Mouse (Mus musculus): ENCODE data around the gene Susd4.

Susd4 gene

DNA sequence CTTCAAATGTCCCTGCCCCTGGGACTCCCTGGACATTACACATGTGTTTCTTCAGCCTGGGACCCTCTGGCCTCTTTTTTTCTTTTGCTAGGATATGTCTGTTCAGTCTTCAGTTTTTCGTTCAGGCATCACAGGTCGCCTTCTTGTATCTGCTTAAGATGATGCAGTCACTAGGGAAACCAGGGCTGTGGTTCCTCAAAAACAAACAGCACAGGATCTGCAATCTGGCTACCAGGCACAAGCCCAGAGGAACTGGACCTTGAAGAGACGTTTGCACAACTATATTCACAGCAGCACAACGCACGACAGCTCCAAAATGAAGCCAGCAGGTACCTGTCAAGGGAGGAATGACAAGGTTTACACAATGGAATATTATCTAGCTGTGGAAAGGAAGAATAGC lies 145.9 kb downstream of the Susd4 start:
- no peak for ATAC-seq (ENCODE audit: insufficient number of reproducible peaks, low FRiP score, low TSS enrichment)

DNA sequence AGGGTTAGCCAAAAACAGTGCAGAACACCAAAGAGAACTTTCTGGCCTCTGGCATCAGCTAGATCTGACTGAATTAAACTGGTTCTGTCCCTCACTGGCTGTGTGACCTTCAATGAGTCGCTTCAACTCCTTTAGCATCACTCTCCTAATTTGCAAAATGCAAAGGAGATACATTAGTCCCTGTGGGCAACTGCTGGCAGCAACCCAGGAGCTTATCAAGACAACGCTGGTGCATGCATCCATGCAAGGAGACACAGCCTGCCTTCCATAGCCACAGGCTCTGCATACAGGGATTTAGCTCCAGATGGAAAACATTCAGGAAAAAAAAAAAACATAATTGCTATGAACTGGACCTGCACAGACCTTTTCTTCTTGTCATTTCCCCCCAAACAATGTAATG lies 148.9 kb downstream of the Susd4 start:
- no peak for ATAC-seq (ENCODE audit: insufficient number of reproducible peaks, low FRiP score, low TSS enrichment)

DNA sequence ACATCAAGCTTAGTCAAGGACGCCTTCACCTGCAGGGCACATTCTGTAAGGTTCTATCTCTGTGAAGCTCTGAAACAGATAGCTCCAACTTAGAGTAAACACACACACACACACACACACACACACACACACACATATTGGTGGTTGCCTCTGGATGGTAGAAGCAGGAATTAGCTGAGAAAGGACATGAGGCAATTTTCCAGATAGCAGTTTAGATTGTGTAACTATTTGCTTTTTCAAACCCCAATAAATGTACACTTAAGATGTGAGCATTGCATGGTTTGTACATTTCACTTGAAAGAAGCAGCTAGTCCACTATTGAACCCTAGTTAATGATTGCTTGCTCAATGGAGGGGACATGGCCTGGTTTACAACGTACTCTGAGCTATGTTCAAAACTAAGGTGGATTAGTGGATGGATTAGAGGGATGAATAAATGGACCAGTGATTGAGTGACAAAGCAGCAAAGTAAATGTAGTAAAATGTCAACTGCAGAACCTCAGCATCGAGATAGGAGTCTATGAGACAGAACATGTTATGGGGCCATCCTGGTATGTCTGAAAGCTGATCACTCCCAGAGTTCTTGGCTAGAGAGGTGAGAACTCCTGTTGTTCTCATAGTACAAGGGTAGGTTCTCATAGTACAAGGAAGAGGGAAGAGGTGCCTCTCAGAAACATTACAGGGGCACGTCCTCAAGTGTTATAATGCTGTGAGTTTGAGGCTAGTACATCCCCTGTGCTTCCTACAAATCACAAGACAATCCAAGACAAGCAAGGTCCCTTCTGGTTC lies 150.7 kb downstream of the Susd4 start:
- no peak for ATAC-seq (ENCODE audit: insufficient number of reproducible peaks, low FRiP score, low TSS enrichment)

DNA sequence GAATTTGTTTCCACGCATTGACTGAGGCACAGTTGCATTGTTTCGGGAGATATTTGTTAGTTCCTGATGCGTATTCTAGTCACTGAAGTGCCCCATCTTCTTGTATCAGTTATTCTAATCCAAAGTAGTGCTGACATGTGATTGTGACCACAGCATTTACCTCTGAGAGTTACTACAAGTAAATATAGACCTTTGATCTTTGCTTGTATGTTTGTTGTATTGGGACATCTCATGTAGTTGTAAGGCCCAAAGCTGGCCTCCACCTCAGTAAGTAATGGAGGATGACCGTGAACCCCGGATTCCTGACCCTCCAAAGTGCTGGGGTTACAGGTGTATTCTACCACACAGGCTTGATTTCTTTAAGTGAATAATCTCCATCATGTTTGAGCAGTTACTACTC lies 152.5 kb downstream of the Susd4 start:
- no peak for ATAC-seq (ENCODE audit: insufficient number of reproducible peaks, low FRiP score, low TSS enrichment)

DNA sequence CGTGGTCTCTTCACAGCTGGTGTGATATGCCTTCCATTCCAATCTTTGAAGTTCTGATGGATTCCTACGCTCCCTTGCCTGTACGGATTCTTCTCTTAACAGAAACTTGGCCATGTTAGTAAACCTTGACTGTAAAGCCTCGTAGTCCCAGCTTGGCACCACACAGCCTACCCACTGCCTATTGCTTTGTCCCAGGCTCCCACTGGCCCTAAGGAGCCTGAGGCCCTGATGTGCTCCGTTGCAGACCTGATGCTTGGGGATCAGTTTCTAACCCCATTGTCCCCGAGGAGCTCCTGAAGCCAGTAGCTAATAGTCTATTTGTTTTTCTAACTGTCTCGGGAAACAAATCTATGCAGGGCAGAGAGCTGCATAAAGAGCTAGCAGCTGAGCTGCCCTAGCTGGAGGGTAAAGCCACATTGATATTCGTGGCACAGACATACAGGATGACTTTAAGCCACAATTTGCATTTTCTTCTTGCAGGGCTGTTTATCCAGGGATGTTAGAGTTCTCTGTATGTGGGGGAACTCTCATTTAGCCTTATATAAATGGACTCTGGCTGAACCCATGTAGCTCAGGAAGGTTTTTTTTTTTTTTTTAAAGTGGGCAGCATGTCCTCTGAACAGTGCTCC lies 155.2 kb downstream of the Susd4 start:
- ATAC-seq (ENCODE audit: insufficient number of reproducible peaks, low FRiP score, low TSS enrichment): no peak

DNA sequence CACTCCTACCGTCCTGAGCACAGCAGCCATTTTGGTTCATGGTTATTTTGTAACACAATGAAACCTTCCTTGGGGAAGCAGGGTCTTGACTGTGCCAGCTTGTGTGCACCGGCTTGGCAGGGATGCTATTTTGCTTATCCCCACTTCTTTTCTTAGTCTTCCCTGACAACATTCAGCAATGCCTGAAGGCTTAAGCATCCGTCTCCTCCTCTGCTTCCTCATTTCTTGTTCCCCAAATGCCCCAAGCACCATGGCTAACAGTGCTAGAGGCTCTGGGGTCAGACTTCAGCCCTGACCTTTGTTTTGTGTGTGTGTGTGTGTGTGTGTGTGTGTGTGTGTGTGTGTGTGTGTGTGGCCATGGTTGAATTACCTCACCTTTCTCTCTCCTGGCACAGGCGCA lies 159.2 kb downstream of the Susd4 start:
- no peak for ATAC-seq (ENCODE audit: insufficient number of reproducible peaks, low FRiP score, low TSS enrichment)

DNA sequence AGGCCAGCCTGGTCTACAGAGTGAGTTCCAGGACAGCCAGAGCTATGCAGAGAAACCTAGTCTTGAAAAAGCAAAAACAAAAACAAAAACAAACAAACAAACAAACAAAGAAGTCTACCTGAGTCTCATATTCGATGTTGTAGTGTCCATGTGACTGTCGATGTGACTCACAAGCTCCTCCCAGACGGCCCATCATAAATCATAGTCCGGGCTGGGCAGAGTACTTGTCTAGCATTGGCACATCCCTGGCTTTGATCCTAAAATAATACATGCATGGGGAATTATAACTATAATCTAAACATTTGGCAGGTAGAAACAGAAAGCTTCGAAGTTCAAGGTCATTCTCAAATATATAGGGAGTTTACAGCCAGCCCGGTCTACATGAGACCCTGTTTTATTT lies 162.8 kb downstream of the Susd4 start:
- no peak for ATAC-seq (ENCODE audit: insufficient number of reproducible peaks, low FRiP score, low TSS enrichment)

DNA sequence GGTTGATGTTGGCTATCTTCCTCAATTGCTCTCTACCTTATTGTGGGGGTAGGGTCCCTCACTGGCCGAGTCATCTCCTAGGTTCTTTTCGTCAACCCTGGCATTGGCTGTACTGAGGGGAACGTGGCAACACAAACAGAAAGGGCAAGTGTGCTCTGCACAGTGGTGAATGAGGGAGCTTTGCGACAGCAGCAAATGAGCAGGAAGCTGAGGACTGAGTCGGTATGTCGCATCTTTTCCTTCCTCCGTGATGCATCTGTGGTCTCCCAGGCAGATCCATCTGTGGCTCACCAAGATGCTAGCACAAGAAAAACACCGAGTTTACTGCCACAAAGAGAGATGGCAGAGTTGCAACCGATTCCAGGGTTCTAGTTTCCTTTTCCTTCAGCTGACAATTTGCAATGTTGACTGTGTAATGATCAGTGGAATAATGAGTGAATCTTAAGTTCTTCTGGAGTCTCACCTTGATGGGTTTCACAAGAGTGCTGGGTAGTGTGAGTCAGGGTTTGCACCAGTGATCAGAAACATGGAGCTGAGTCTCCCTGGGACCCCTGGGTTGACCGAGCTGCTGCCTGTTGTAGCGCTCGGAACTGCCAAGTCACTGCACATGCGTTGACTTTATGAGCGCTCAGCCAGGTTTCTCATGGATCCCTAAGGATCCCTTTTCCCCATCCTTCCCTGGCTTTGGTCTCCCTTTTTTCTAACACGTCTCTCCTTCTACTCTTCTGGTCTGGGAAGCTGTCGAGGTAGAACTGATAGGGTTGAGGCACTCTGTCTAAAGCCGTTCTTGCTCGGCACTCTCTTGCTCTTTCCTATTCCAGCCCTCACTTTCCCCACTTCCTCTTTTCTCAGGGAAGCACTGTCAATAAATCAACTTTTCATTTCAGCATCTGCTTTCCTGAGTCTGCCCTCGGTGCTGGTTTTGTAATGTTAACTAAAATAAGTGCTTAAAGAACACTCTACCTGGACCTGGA lies 164.5 kb downstream of the Susd4 start:
- no peak for ATAC-seq (ENCODE audit: insufficient number of reproducible peaks, low FRiP score, low TSS enrichment)

DNA sequence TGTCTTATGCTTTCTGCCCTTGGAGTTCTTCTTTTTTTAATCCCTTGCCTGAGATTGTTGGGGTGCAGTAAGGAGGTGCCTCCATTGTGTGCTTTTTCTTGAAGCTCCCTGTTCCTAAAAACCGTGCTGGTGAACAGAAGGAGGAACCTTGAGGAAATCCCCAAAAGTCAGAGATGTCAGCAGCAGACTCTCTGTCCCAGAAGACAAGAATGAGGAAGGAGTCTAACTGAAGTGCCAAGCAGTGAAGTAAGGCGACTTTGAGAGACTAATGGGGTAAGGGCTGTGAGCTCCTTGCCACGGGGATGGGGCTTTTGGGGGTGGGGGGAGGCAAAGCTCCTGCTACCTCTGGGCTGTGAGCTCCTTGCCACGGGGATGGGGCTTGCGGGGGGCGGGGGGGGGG lies 171.8 kb downstream of the Susd4 start:
- no peak for ATAC-seq (ENCODE audit: insufficient number of reproducible peaks, low FRiP score, low TSS enrichment)

DNA sequence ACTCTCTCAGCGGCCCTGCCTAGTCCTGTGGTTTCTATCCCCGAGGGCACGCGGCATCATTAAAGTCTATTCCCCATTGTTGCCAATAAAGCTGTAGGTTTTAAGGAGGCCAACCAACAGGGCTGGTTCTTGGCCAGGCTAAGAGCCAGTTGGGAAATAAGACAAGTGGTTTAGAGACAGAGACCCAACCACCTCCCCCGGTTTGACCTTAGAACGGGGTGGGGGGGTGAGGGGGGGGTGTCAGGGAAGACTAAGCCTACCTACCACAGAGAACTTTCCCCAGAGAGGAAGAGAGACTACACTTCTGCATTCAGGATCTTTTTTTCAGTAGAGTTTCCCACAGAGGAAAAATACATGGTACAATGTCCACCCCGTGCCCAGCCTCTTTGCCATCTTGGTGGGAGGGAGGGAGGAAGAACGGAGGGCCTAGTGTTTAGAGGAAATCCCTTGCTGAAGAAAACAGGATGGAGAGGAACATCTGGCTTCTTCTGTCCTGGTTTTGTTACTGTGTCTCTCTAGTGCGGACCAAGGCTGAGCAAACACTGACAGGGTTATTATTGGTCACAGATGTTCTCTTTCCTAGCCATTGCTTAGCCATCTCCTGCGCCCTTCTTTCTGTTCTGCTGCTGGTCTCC lies 173.9 kb downstream of the Susd4 start:
- ATAC-seq (ENCODE audit: insufficient number of reproducible peaks, low FRiP score, low TSS enrichment): no peak

DNA sequence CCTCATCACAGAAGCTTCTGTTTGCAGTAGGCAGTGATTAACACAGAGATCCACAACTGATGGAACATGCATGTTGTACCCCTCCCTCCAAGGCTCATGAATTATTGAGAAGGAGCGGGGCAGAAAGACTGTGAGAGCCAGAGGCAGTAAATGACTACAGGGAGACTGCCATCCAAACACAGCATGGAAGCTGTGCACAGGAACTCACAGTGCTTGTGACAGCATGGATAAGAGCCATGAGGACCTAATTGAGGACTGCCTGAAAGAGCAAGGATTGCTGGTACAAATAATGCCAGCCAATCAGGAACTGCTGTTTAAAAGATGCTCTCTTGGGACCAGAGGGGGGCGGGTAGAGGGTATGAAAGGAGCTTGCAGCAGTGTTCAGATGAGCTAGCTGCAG lies 178.3 kb downstream of the Susd4 start:
- ATAC-seq (ENCODE audit: insufficient number of reproducible peaks, low FRiP score, low TSS enrichment): no peak

DNA sequence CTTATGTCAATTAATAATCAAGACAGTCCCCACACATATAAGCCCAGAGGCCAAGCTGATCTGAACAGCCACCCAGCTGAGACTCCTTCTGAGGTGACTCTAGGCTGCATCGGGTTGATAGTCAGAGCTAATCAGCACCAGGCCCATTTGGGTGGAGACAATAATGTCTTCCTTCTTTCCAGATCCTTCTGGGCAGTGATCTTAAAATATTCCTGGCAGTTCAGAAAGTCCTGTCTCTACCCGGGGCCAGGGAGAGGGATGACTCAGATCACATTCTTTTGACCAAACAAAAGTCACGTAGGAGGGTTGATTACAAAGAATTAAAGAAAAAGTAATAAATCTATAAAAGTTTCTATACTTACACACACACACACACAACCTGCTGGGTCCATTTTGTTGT lies 180.3 kb downstream of the Susd4 start:
- ATAC-seq (ENCODE audit: insufficient number of reproducible peaks, low FRiP score, low TSS enrichment): no peak

DNA sequence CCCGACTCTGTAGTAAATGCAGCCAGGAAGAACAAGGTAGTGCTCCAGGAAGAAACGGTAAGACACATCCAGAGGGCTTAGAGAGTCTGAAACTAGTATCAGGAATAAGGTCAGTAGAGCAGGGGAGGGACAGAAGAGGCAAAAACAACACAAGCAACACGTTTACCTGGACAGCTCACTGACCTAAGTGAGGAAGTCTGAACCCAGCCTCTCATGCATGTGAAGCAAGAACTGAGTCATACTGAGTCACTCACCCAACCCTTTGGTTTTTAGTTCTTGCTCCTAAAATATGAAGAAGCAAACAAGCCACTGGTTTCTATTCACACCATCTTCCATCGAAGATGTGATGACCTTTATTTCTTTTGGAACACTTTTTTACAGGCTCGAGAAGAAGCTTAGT lies 181.0 kb downstream of the Susd4 start:
- ATAC-seq (ENCODE audit: insufficient number of reproducible peaks, low FRiP score, low TSS enrichment): no peak

DNA sequence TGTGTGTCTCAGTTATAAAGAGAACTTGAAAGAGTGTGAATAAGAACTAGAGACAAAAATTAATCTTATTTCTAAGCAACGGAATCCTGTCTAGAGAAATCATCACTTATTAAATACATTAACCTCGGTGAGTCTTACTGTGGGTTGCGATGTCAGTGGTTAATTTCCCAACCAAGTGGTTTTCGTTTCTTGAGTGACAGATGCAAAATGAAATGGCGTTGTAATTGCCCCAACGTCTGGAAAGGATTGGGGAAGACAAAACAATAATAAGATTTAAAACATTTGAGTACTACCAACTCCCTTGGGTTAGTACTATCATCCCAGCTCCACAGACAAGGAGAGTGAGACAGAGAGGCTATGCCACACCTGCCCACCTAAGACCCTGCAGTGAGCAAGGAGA lies 181.9 kb downstream of the Susd4 start:
- no peak for ATAC-seq (ENCODE audit: insufficient number of reproducible peaks, low FRiP score, low TSS enrichment)

Data from cerebellum, adult (tissue).